Comparison of ENCODE assay signal across 23 mouse cellular contexts in genomic region chr1:90634205-90634745, GRCm38 (mm10). TPM values are rescaled to one million over a fixed set of nuclear protein-coding genes. Genes with fewer than 3 reads are reported as not detected.
DNase-seq lines count a peak whose midpoint lies in the region; ATAC-seq lines count a peak whose summit lies in the region.
"Had no signal": no experiment of that assay in that cellular context is flagged by ENCODE, and none has a peak within 500 bp of the region (broad histone marks: within the 10 kb centered on the region; RNA-seq: fewer than 3 reads in every experiment).

No protein-coding gene starts in this region.

- H3K27ac ChIP-seq in stomach, embryonic 15.5 days: no peak overlapping the region
- H3K27ac ChIP-seq in heart, embryonic 11.5 days (ENCODE audit: low read depth, low read length): no peak overlapping the region
- H3K27ac ChIP-seq: embryonic facial prominence, embryonic 12.5 days; embryonic facial prominence, embryonic 15.5 days; heart, embryonic 13.5 days; hindbrain, embryonic 14.5 days; hindbrain, postnatal 0 days had no signal

- no peak overlapping the region for H3K9ac ChIP-seq in stomach, embryonic 15.5 days
- H3K9ac ChIP-seq in heart, embryonic 11.5 days (ENCODE audit: low read depth, low read length): no peak overlapping the region
- H3K9ac ChIP-seq: embryonic facial prominence, embryonic 12.5 days; embryonic facial prominence, embryonic 15.5 days; forebrain, postnatal 0 days; heart, embryonic 13.5 days; hindbrain, embryonic 14.5 days had no signal

- no peaks in the 10 kb centered on the region for H3K9me3 ChIP-seq in stomach, embryonic 15.5 days
- no peaks in the 10 kb centered on the region for H3K9me3 ChIP-seq in heart, embryonic 11.5 days (replicated peaks; ENCODE audit: control insufficient read depth, low read length)
- H3K9me3 ChIP-seq: embryonic facial prominence, embryonic 12.5 days; embryonic facial prominence, embryonic 15.5 days; heart, embryonic 13.5 days had no signal

- 32% methylated on average over 3 of the region's 3 CpGs for WGBS in stomach, embryonic 15.5 days
- 63% methylated on average over 3 of the region's 3 CpGs for WGBS in heart, embryonic 11.5 days (ENCODE audit: insufficient replicate concordance)

- H3K36me3 ChIP-seq in stomach, embryonic 15.5 days: no peaks in the 10 kb centered on the region
- H3K36me3 ChIP-seq in heart, embryonic 11.5 days (ENCODE audit: control insufficient read depth, insufficient read depth, low read length): no peaks in the 10 kb centered on the region
- H3K36me3 ChIP-seq: embryonic facial prominence, embryonic 12.5 days; embryonic facial prominence, embryonic 15.5 days; heart, embryonic 13.5 days had no signal

- no peaks in the 10 kb centered on the region for H3K4me1 ChIP-seq in stomach, embryonic 15.5 days
- no peaks in the 10 kb centered on the region for H3K4me1 ChIP-seq in heart, embryonic 11.5 days (ENCODE audit: control insufficient read depth, insufficient read depth, low read length)
- H3K4me1 ChIP-seq: embryonic facial prominence, embryonic 12.5 days had no signal

- no peak overlapping the region for H3K4me2 ChIP-seq in stomach, embryonic 15.5 days
- H3K4me2 ChIP-seq in heart, embryonic 11.5 days: no peak overlapping the region
- H3K4me2 ChIP-seq: embryonic facial prominence, embryonic 12.5 days; embryonic facial prominence, embryonic 15.5 days; heart, embryonic 13.5 days; hindbrain, embryonic 14.5 days had no signal

- ATAC-seq in stomach, embryonic 15.5 days (ENCODE audit: insufficient read depth, low FRiP score, low read depth): peak; percentile 68; the same call in 1 of the 2 replicates
- no peak for ATAC-seq in heart, embryonic 11.5 days (replicated peaks; ENCODE audit: insufficient number of reproducible peaks, low FRiP score, low TSS enrichment)
- ATAC-seq: CD4-positive, CD25-positive, alpha-beta regulatory T cell, adult 4 months; forebrain, embryonic 14.5 days; forebrain, postnatal 0 days; hindbrain, postnatal 0 days had no signal

- no peak overlapping the region for H3K4me3 ChIP-seq in stomach, embryonic 15.5 days (replicated peaks)
- no peak overlapping the region for H3K4me3 ChIP-seq in heart, embryonic 11.5 days (ENCODE audit: low read depth, low read length)
- H3K4me3 ChIP-seq: embryonic facial prominence, embryonic 12.5 days; embryonic facial prominence, embryonic 15.5 days; heart, embryonic 13.5 days had no signal

- H3K27me3 ChIP-seq in stomach, embryonic 15.5 days (replicated peaks): no peaks in the 10 kb centered on the region
- no peaks in the 10 kb centered on the region for H3K27me3 ChIP-seq in heart, embryonic 11.5 days (ENCODE audit: control insufficient read depth, insufficient read depth, low read length)
- H3K27me3 ChIP-seq: embryonic facial prominence, embryonic 12.5 days; embryonic facial prominence, embryonic 15.5 days had no signal

- peak; percentile 30 to 58 for DNase-seq in lung, adult 18-20 months
- no peak for DNase-seq in lung, postnatal 4 days
- peak; percentile 42 for DNase-seq in lung, postnatal 36 days
- no peak for DNase-seq in lung, postnatal 10 days
- no peak for DNase-seq in cerebellum, postnatal 14 days
- no peak for DNase-seq in adrenal gland, adult 8-10 months
- DNase-seq: cerebellum, adult 18-20 months; cerebellum, adult 9-10 months; cerebellum, postnatal 25 days; forebrain, postnatal 0 days; gastrocnemius, postnatal 25 days; heart, adult 18-20 months; heart, postnatal 14 days; heart, postnatal 4 days had no signal

RNA-seq across cellular contexts. Expression of gene Cops8, which starts 31.5 kb away (rescaled TPM):
- 124 and 130 TPM in 2 replicates for polyA plus RNA-seq in stomach, embryonic 15.5 days (2015; fragmentation: Nextera tagmentation; extraction: Ambion mirVana)
- 100 to 1,000 TPM in 1 of 4 experiments, 10 to 100 TPM in 3; 65.9 to 107 (median 91.5) TPM for total RNA-seq in adrenal gland, adult 8-10 months (2022)
- 136 and 141 TPM in 2 replicates for polyA plus RNA-seq in heart, embryonic 11.5 days (2014; fragmentation: Nextera tagmentation; extraction: Ambion mirVana)

Comparison
In these comparisons a context has a peak if more than half of its experiments do, and no peak if none do; other contexts are left out.
1. DNase-seq: peak in lung, adult 18-20 months (2 of 2) and lung, postnatal 36 days (single experiment); none in lung, postnatal 4 days (0 of 2), lung, postnatal 10 days (single experiment), cerebellum, postnatal 14 days (0 of 2) and adrenal gland, adult 8-10 months (single experiment).